Mouse (Mus musculus) gastrocnemius, postnatal 14 days (tissue): ENCODE results near the gene Rbms3. TPM values are rescaled to one million over a fixed set of nuclear protein-coding genes. Genes with fewer than 3 reads are reported as not detected.
A peak's percentile ranks its signal among the peaks of the same experiment; 100 is the strongest.

Experiments
- DNase-seq: peaks from one replicate; pipeline ENCODE4 v3.0.0; 2021; ENCODE audit warnings: mixed read lengths
- intact Hi-C: fragments of 180-260 bp; cut with DNase I; formaldehyde crosslinking; loops from one replicate; pipeline ENCODE4 v1.15.1; 2025; ENCODE audit warnings: low total_unique reads
- total RNA-seq, 2 experiments: library from RNA; stranded (reverse); gene quantifications; 2 replicates each; pipeline ENCODE4 v1.2.3; 2021

The Rbms3 gene
- total RNA-seq, 2 experiments from 2014 or later = 14.3 to 17.7 TPM

DNA sequence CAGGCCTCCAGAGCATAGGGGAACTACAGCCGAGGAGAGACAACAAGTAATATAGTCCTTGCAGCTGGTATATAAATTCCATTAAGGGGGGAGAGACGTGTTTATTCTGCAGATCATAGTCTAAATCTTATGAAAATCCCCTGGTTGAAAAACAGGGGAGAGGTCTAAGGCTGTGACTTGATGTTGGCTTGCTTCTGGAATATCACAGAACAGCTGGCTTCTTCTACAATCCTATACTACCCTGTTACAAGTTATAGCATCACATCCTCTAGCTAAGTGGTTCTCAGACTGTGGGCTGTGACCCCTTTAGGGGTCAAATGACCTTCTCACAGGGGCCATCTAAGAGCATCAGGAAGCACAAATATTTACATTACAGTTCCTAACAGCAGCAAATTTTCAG, 419.4 kb downstream of the Rbms3 start:
- intact Hi-C loops = no loop called here
- no peak for DNase-seq

DNA sequence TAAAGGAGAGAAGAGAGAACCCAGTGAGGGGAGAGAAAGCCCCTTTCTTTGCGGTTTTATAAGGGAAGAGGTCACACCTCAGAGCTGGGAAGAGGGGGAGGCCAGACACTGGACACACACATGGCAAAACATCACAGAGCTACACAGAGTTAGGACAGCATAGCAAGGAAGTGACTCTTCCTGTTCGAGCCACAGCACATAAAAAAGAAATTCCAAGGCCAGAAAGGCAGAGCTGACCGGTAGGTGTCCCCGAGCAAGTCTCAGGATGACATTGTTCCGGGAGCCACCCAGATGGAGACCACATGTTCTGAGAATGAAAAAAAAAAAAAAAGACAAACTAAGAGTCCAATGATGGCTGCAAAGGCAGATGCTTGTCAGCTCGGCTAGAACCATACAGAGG, 424.3 kb downstream of the Rbms3 start:
- intact Hi-C loops = no loop called here
- no peak for DNase-seq

DNA sequence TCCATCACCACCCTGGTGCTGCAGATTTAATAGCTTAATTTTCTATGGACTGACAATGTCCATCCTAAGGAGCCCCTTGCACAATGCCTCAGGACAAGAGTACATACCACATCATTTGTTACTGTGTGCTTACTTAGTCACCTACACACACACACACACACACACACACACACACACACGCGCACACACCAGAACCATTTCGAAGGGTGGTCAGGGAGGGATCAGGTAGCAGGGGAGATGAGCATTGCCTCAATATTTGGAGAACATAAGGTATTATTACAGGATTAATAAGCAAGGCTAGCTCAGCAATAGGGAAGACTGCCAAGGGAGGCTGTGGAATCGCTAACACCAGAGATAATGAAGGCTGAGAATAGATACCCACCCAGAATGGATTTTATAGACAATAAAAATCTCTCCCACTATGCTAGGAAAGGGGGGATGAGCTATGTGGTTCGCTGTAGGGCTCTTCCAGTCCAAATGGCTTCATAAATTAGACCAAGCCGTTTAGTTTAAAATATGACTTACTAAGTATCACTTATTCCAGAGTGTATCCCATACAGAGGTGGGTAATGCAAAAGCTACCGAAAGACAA, 429.6 kb downstream of the Rbms3 start:
- no peak for DNase-seq
- intact Hi-C loops = no loop called here

DNA sequence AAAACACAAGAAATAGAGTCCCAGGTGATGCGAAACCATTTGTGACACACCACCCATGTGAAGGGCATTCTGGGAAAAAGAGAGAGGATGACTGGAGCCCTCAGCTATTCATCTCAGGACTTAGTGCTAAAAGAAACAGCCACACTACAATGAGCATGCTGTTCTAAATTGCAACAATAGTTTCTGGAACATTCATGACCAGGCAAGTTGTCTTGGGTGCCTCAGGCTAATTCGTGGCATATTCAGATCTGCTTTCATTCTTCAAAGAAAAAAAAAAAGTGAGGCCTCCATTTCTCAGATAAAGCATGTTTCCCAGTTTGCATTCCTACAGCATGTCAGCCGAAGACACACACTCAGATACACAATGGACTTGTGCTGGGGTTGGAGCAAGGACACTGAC, 432.2 kb downstream of the Rbms3 start:
- intact Hi-C loops = no loop called here
- DNase-seq = no peak

DNA sequence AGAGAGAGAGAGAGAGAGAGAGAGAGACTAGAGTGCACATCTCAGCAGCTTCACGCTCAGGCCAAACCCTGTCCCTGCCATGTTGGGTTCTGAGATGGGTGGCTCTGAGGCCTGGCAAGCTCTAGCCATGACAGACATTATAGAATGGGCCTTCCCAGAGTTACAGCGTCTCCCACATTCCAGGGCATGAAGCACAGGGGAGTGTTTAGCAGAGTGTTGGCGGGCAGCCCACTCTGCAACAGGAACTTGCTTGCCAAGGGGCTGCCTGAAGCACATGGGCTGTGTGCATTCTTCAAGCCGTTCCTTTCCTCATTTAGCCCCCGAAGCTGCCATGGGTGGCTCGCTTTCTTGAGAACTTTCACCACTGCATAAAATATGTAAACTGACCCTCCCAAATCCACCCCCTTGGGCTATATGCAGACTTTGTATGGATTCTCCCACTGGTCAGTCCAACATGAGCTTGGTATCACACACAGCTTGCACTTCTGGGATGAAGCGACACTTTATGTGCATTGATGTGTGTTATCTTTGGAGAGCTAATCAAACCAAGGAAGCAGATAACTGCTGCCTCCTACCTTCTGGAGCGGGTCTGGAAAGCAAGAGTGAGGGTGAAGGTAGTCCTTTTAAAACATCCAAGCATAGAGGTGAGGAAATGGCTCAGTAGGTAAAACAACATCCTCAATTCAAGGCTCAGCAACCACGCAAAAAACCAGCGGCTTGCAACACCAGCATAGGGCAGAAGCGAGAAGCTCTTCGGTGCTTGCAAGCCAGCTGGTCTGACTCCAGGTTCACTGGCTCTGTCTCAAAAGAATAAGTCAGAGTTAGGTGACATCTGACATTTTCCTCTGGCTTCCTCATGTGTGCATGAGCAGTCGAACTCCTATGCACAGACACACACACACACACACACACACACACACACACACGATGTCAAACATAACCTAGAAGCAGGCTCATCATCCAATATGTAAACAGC, 436.9 kb downstream of the Rbms3 start:
- DNase-seq = peak; percentile 66
- intact Hi-C loops = no loop called here

DNA sequence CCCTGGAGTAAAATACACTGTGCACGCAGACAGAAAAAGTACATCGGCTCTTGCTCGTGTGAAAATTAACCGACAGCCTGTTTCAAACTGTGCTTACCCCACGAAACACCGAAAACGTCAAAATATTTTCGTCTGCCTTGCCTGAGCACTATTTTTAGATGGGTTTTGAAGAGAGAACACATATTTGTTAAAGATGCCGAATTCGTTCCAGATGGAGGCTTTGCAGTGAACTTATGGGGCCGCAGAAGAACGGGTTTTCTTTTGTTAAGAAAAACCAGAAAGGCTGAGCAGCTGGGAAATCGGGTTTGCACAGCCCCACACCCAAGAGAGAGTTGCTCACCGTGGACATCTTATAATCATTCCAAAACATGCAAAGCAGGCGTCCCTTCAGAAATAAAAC, 437.6 kb downstream of the Rbms3 start:
- intact Hi-C loops = no loop called here
- no peak for DNase-seq

DNA sequence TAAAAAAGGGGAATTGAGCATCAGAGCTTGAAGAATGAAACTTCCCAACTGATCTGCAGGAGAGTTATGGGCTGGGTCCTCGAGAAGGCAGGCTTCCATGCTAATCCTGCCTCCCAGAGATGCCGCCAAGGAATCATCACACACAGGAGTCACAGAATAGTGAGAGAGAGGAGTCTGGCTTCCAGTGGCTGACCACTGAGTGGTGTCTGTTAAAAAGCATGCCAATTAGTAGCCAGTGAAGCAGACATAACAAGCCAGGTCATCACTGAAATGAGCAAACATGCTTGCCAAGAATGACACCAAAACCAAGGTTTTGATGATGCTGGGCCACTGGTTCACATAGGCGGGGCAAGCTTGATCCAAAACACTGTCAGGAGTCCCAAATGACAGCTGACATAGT, 441.3 kb downstream of the Rbms3 start:
- intact Hi-C loops = no loop called here
- DNase-seq = no peak

DNA sequence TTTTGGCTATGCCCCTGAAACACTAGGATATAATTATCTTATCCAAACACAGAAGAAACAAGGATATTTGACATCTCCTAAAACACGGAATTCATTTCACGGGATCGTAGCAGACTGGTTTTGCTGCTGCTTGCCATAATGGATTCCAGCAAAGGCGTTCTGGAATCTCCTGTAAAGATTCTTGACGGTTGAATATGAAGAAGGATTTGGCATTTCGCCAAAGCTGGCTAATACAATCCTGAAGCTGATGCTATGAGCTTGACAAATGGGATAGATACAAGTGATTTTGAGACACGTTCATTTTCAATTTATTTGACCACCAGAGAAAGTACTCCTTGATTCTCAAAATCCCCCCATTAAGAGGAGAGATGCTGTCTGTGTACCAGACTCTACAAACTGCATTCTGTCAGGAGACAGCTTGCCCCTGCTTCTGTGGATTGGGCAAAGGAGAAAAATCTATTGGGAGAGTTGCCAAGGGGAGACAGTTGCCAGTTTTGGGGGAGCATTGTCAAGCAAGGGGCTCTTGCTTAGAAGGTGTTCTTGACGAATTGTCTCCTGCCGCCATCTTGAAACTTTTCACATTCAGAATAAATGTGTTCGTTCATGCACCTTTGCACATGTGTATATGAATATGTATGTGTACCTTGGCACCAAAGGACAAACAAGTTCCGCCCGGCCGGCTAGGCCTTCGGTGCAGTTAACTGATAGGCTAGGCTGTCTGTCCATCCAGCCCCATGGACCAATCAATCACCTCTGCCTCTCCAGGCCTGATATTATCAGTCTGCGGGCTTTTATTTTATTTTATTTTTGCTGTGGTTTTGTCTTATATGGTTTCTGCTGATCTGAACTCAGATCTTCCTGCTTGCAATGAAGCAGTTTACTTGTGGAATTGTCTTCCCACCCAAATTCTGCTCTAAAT, 442.3 kb downstream of the Rbms3 start:
- intact Hi-C loops = no loop called here
- DNase-seq = no peak

DNA sequence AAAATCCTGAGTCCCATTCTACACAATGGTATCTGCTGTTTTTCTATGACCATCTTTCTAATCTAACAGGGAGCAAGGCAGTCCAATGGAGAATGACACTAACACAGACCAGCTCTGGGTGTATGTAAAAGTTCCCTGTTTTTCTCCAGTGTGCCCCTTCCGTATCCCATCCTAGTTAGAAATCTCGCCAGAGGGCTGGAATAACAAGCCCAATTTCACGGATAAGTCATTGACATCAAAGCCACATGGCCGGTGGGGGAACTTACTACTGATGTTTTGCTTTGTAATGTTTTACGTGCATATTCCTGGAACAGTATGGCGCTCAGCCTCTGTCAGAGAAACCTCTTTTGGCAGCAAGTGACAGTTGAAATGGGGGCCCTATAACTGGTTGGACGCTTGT, 449.1 kb downstream of the Rbms3 start:
- no peak for DNase-seq
- intact Hi-C loops = no loop called here

DNA sequence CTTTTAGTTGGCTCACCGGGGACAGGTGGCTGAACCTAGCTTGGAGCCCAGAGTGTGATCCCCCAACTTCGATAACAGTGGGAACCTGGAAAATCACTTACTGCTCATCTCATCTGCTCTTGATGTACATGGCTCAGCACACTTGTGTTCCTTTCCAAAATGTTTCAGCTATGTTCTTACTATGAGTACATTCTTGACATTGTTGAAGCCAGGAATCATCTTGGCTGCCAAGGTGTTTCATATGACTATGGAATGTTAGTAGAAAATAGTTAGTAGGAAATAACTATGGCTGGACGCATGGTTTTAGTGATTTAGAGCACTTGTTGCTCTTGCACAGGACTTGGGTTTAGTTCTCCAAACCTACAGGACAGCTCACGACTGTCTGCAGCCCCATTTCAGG, 451.3 kb downstream of the Rbms3 start:
- intact Hi-C loops = no loop called here
- DNase-seq = no peak

DNA sequence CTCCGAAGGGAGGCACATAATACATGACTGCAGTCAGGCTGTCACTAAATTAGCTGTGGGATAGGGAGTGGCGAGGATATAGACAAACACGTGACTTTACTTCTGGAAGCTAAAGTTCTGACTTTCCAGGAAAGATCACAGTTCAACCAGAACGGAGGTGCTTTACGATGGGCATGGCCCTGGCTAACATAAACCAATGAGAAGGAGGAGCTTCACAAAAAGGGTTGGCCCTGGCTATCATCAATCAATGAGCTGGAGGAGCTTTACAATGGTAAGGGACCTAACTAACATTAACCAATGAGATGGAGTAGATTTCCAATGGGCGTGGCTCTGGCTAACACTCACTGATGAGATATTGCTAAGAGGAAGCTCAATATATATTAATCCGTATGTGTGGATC, 457.2 kb downstream of the Rbms3 start:
- DNase-seq = no peak
- intact Hi-C loops = no loop called here

DNA sequence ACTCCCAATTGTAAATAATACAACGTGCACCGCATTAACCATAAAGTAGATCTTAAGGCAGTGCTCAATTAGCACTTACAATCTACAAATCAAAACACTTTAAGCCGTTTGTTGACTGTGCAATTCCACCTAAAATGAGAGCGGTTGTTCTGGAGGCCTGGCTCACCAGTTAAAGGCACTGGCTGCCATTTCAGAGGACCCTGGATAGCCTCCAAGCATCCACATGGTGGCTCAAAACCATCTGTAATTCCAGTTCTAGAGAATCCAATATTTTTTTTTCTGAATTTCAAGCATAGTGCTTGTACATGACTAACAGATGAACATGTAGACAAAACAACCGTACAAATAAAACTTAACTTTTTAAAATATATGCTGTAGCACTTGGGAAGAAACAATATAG, 460.5 kb downstream of the Rbms3 start:
- intact Hi-C loops = no loop called here
- no peak for DNase-seq

DNA sequence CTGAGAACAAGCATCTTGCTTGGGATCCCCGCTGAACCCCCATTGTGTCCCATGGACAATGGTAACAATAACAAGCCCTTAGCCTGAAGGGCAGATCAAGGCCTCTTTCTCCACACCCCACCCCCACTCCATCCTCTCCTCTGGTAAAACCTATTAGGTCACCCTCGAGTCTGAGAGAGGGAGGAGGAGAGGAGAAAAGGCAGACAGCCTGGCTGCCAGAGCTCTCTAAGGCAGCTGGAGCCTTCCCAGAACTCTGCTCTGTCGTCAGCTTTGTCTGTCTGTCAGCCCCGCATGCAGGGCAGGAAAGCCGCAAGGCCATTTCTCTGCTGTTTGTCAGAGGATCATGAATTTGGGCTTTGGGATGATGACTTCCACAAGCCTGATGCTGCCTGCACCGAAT, 466.6 kb downstream of the Rbms3 start:
- intact Hi-C loops = no loop called here
- DNase-seq = peak; percentile 40

DNA sequence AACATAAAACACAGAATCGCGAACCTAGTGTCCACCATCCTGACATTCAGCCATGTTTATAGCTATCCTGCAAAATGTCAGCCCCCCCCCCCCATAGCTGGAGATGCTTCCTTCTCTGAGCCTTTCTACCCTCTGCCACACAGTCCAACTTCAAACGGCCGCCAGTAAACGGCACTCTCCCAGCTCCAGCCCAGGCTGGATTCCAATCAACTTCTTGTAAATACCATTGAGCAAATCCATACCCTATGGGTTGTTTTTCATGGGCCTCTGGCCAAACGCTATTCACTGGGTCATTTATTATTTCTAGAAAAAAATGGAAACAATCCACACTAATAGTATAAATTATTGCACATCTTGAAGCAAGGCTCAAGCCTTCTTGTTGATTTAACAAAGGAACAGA, 468.6 kb downstream of the Rbms3 start:
- intact Hi-C loops = no loop called here
- DNase-seq = no peak

DNA sequence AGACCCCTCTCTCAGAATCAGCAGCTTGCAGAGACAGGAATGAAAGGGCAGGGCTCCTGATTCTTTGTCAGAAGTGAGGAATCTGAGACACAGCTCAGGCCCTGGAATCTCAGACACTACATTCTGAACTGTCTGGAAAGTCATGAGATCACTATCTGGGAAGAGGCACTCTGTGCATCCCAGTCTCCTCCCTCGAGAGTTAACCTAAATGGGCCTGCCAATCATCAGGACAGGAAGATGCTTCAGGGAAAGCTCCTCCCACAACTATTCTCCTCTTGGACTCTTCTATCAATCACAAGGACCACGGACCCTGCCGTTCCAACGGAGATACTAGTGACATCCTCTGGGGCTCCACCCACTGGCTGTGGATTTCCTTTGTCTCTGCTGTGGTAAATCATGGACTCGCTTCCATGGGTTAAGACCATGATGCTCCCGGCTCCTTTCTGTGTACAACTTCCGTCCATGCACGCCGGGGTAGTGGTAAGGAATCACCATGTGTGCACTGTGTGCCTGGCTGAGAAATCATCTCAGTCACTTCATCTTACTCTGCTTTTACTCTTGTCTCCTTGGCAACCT, 473.3 kb downstream of the Rbms3 start:
- intact Hi-C loops = no loop called here
- DNase-seq = no peak

DNA sequence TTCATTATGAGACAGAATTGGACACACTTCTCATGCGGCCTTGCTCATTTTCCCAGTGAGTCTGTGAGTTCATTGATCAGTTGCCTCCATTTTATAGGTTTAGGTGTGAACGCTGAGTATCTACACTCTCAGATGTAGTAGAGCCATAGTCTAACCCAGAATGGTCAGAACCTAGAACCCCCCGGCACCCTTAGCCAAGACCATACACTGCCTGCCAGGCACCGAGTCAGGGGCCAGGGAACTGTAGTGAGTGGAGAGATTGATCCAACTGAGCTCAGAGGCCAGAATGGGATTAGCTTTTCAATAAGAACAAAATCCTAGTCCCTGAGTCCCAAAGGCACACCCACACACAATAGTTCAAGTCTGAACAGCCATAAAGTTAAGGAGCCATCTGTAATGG, 475.1 kb downstream of the Rbms3 start:
- peak; percentile 19 for DNase-seq
- intact Hi-C loops = no loop called here

DNA sequence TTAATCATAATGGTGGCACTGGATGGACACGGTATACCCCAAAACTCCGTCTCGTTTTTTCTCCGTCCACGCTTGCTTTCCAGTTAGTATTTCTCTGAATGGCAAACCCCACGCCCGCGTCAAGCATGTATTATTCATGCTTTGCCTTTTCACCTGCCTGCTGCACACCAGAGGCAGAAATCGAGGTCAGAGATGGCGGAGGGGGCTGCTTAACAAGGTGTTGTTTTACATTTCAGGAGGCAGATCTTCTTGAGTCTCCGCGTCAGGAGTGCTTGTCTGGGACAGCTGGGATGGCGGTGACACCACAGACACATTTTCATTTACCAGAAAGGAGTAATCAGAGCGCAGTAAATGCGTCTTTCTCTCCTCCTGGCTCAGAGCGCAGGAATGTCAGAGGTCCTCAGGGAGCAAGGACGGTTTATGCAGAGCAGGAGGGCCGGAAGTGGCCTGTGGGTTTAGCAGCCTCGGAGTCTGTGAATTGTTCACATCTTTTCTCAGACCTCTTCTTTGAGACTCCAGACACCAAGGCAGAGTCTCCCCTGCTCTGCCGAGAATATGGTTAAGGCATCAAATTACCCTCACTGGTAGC, 475.9 kb downstream of the Rbms3 start:
- DNase-seq = no peak
- intact Hi-C loops = no loop called here

DNA sequence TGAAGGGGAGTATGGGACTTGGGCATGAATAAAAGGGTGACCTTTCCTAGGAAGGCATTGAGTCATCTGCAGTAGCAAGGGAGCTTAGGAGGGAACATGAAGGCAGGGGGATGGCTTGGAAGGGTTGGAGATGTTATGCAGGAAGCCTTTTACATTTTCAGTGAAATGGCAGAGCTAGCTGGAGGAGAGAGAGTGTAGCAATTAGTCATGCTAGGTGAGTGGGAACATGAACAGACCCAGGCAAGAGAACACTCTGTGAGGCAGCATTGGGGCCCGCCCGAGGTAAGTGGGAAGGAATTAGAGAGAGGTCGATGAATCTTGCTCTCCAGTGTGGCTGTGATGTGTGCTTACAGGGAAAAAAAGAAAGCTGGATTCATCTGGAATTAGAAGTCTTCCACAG, 477.8 kb downstream of the Rbms3 start:
- intact Hi-C loops = no loop called here
- no peak for DNase-seq

DNA sequence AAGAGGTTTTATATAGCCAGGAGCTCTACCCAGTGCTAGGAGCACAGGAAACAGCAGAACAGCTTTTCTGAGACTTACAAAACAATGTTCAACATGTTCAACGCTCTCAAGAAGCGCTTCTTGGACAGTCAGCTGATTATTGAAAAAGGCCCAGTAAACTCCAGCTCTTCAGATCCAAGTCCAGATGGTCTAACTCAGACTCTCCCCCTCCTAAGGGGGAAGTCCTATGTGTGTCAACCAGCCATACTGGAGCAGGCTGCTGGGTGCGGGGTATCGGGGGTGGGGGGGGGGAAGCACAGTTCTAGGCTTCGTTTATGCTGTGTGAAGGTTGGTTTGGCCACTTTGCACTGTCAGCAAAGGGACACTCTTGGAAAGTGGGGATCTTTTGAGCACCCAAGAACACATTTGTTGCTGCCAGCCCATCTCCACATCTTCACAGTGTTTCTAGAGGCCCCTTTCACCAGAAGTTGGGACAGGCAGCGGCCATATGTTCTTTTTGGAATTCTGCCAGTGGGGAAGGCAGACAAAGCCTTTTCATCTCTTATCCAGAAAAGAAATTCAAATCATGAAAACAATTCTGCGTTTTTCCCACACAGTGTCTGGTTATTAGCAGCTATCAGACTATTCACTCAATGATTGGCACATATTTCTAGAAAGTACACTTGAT, 485.5 kb downstream of the Rbms3 start:
- intact Hi-C loops = no loop called here
- no peak for DNase-seq
